In the genomic region with DNA sequence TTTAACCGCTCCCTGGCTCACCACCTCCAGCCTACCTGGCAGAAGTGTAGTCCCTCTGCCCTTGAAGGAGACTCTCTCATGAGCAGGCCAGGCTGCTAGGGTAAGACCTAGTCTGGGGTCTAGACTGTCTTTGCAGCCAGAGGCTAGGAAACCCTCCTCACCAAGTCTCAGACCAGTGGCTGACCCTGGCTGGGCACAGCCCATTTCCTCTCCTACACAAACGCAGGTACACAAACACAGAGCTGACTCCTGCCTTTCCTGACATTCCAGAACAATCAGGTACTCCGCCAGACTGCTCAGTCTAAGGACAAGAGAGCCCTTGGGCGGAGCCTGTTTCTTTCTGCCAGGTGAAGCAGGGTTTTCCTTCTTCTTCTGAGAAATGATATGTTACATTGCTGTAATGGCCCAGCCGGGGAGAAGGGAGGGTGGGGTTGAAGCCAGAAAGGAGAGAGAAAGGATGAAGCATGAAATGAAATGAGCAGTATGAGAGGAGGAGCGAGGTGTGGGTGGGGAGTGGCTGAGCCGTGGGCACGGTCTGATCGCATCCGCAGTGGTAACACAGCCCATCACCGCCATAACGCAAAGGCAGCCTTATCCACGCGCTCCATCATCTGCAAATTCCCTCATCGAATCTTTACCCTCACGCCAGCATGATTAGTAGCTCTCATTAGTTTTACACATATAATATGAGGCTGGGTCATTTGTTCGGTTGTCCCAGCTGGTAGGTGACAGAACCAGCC, we compare ENCODE assay signal across 8 mouse cellular contexts. TPM values are rescaled to one million over a fixed set of nuclear protein-coding genes. Genes with fewer than 3 reads are reported as not detected.
DNase-seq lines count a peak whose midpoint lies in the region; ATAC-seq lines count a peak whose summit lies in the region.

No protein-coding gene starts in this region.

- H3K36me3 ChIP-seq in heart, embryonic 15.5 days = no peaks in the 10 kb centered on the region
- H3K36me3 ChIP-seq in intestine, embryonic 15.5 days = no peaks in the 10 kb centered on the region
- no peaks in the 10 kb centered on the region for H3K36me3 ChIP-seq in midbrain, embryonic 15.5 days (replicated peaks)

- intact Hi-C loops in heart, postnatal 36 days (cut with DNase I) = no loop called here

- WGBS in heart, embryonic 15.5 days = 77% methylated on average over 17 of the region's 17 CpGs
- WGBS in intestine, embryonic 15.5 days = 75% methylated on average over 17 of the region's 17 CpGs
- whole genome bisulfite sequencing in midbrain, embryonic 15.5 days = 76% methylated on average over 17 of the region's 17 CpGs

- H3K4me1 ChIP-seq in heart, embryonic 15.5 days (replicated peaks) = peaks cover 21% of the 10 kb centered on the region
- peaks cover 16% of the 10 kb centered on the region for H3K4me1 ChIP-seq in intestine, embryonic 15.5 days (replicated peaks)
- H3K4me1 ChIP-seq in midbrain, embryonic 15.5 days = peaks cover 58% of the 10 kb centered on the region

- no peak overlapping the region for H3K27ac ChIP-seq in heart, embryonic 15.5 days
- no peak overlapping the region for H3K27ac ChIP-seq in intestine, embryonic 15.5 days
- H3K27ac ChIP-seq in midbrain, embryonic 15.5 days = peak overlapping the region; percentile 85

- H3K27me3 ChIP-seq in heart, embryonic 15.5 days = no peaks in the 10 kb centered on the region
- no peaks in the 10 kb centered on the region for H3K27me3 ChIP-seq in intestine, embryonic 15.5 days (replicated peaks)
- no peaks in the 10 kb centered on the region for H3K27me3 ChIP-seq in midbrain, embryonic 15.5 days (replicated peaks)

- DNase-seq in heart, postnatal 36 days = no peak
- peak; percentile 57 for DNase-seq in ZHBTc4 (ENCODE audit: low read depth, low spot score)
- DNase-seq in ovary, adult 18-20 months (ENCODE audit: low spot score) = no peak
- no peak for DNase-seq in urinary bladder, adult 2 months (ENCODE audit: low spot score)
- no peak for DNase-seq in right cerebral cortex, postnatal 36 days (ENCODE audit: low spot score in 2 of 2)

- H3K4me2 ChIP-seq in heart, embryonic 15.5 days = no peak overlapping the region
- H3K4me2 ChIP-seq in intestine, embryonic 15.5 days (replicated peaks) = no peak overlapping the region; the same call in 1 of the 2 replicates
- H3K4me2 ChIP-seq in midbrain, embryonic 15.5 days = no peak overlapping the region

- ATAC-seq in heart, embryonic 15.5 days (replicated peaks; ENCODE audit: insufficient number of reproducible peaks, insufficient read depth, low FRiP score, low read depth) = no peak
- peak; percentile 37; the same call in 1 of the 2 replicates for ATAC-seq in intestine, embryonic 15.5 days
- ATAC-seq in midbrain, embryonic 15.5 days (replicated peaks) = peak; percentile 28; the same call in 1 of the 2 replicates

- H3K4me3 ChIP-seq in heart, embryonic 15.5 days = no peak overlapping the region
- no peak overlapping the region for H3K4me3 ChIP-seq in intestine, embryonic 15.5 days (replicated peaks)
- H3K4me3 ChIP-seq in midbrain, embryonic 15.5 days = no peak overlapping the region

- H3K9me3 ChIP-seq in heart, embryonic 15.5 days (replicated peaks) = no peaks in the 10 kb centered on the region
- H3K9me3 ChIP-seq in intestine, embryonic 15.5 days = no peaks in the 10 kb centered on the region
- H3K9me3 ChIP-seq in midbrain, embryonic 15.5 days = no peaks in the 10 kb centered on the region

- H3K9ac ChIP-seq in heart, embryonic 15.5 days = 0 out of 2 replicates have a peak overlapping the region, but pooled peaks have one; percentile 13
- H3K9ac ChIP-seq in intestine, embryonic 15.5 days = no peak overlapping the region
- no peak overlapping the region for H3K9ac ChIP-seq in midbrain, embryonic 15.5 days

RNA-seq across cellular contexts. Expression of gene Cipc, which starts 27.7 kb away (rescaled TPM):
- 18.7 and 23.4 TPM in 2 replicates for polyA plus RNA-seq in heart, embryonic 15.5 days (2015; fragmentation: Nextera tagmentation; extraction: Ambion mirVana)
- total RNA-seq in heart, postnatal 36 days (2021) = 10 to 100 TPM; 46.4 to 48.4 TPM
- 10.6 TPM in 2 replicates for polyA plus RNA-seq in intestine, embryonic 15.5 days (2015; fragmentation: Nextera tagmentation; extraction: Ambion mirVana)
- 55.0 and 56.0 TPM in 2 replicates for polyA plus RNA-seq in midbrain, embryonic 15.5 days (2015; fragmentation: Nextera tagmentation; extraction: Ambion mirVana)
- polyA plus RNA-seq in urinary bladder, adult 2 months (2012; rRNA removed) = 46.4 and 52.3 TPM in 2 replicates

RNA-seq across cellular contexts. Expression of gene Irf2bpl, which starts 34.6 kb away (rescaled TPM):
- polyA plus RNA-seq in heart, embryonic 15.5 days (2015; fragmentation: Nextera tagmentation; extraction: Ambion mirVana) = 40.1 and 41.7 TPM in 2 replicates
- total RNA-seq in heart, postnatal 36 days (2021) = 10 to 100 TPM; 36.1 to 37.0 TPM
- polyA plus RNA-seq in intestine, embryonic 15.5 days (2015; fragmentation: Nextera tagmentation; extraction: Ambion mirVana) = 19.6 and 22.4 TPM in 2 replicates
- polyA plus RNA-seq in midbrain, embryonic 15.5 days (2015; fragmentation: Nextera tagmentation; extraction: Ambion mirVana) = 94.3 and 98.5 TPM in 2 replicates
- 29.6 and 38.2 TPM in 2 replicates for polyA plus RNA-seq in urinary bladder, adult 2 months (2012; rRNA removed)
